Mouse (Mus musculus) myocyte (in vitro differentiated cells): ENCODE measurements around the gene Ptges3. TPM values are rescaled to one million over a fixed set of nuclear protein-coding genes. Genes with fewer than 3 reads are reported as not detected.

Experiments
- H3K27me3 ChIP-seq: one replicate; pipeline ENCODE4 v1.6.1; 2011; ENCODE audit not compliant: control insufficient read depth, insufficient read depth, insufficient read length
- H3K36me3 ChIP-seq: one replicate; pipeline ENCODE4 v1.6.1; 2011; ENCODE audit not compliant: control insufficient read depth, insufficient read depth
- H3K4me2 ChIP-seq: one replicate; pipeline ENCODE4 v1.6.1; 2011; ENCODE audit warnings: low read depth, control low read depth
- H3K4me3 ChIP-seq: one replicate; pipeline ENCODE4 v1.5.1; 2011; ENCODE audit warnings: mild to moderate bottlenecking, control low read depth, moderate library complexity
- H3K79me2 ChIP-seq: one replicate; pipeline ENCODE4 v1.6.1; 2011; ENCODE audit not compliant: control insufficient read depth, insufficient read depth
- H3ac ChIP-seq: one replicate; pipeline ENCODE4 v1.6.1; 2011; ENCODE audit not compliant: control insufficient read depth, insufficient read length
- CEBPB ChIP-seq: IDR thresholded peaks from 2 replicates; pipeline ENCODE4 v1.6.1; 2011; ENCODE audit warnings: mild to moderate bottlenecking, moderate library complexity; ENCODE audit not compliant: poor library complexity, insufficient read depth, severe bottlenecking
- E2F4 ChIP-seq: IDR thresholded peaks from one replicate; pipeline ENCODE4 v1.6.1; 2011; ENCODE audit warnings: mild to moderate bottlenecking, control low read depth, moderate library complexity; ENCODE audit not compliant: insufficient read depth
- MAX ChIP-seq: IDR thresholded peaks from one replicate; pipeline ENCODE4 v1.6.1; 2011; ENCODE audit warnings: low read depth, mild to moderate bottlenecking, control low read depth
- MYOD1 ChIP-seq, 3 experiments: IDR thresholded peaks; one replicate each; pipeline ENCODE4 v1.6.1; 2011; ENCODE audit warnings: control low read depth in 2 of 3, low read depth in 2 of 3, mild to moderate bottlenecking in 2 of 3, moderate library complexity in 1 of 3; ENCODE audit not compliant: insufficient read length in 2 of 3, control insufficient read depth in 1 of 3
- MYOG ChIP-seq, 3 experiments: IDR thresholded peaks; one replicate each; pipeline ENCODE4 v1.6.1; 2011; ENCODE audit warnings: control low read depth in 2 of 3, low read depth in 2 of 3, mild to moderate bottlenecking in 2 of 3; ENCODE audit not compliant: insufficient read length in 2 of 3, control insufficient read depth in 1 of 3, insufficient read depth in 1 of 3
- POLR2A ChIP-seq: IDR thresholded peaks from one replicate; pipeline ENCODE4 v1.6.1; 2011; ENCODE audit warnings: low read depth, mild to moderate bottlenecking, control low read depth, moderate library complexity; ENCODE audit not compliant: insufficient read length
- POLR2AphosphoS2 ChIP-seq: IDR thresholded peaks from one replicate; pipeline ENCODE4 v1.6.1; 2011; ENCODE audit warnings: low read depth, control low read depth; ENCODE audit not compliant: insufficient read length
- REST ChIP-seq: IDR thresholded peaks from one replicate; pipeline ENCODE4 v1.6.1; 2011; ENCODE audit warnings: mild to moderate bottlenecking, control low read depth, moderate library complexity; ENCODE audit not compliant: insufficient read depth, insufficient read length
- SRF ChIP-seq: IDR thresholded peaks from one replicate; pipeline ENCODE4 v1.6.1; 2011; ENCODE audit warnings: low read depth; ENCODE audit not compliant: control insufficient read depth, insufficient read length
- TCF12 ChIP-seq: IDR thresholded peaks from one replicate; pipeline ENCODE4 v1.6.1; 2011; ENCODE audit warnings: mild to moderate bottlenecking, control low read depth; ENCODE audit not compliant: poor library complexity, insufficient read depth, severe bottlenecking
- TCF3 ChIP-seq: IDR thresholded peaks from one replicate; pipeline ENCODE4 v1.6.1; 2011; ENCODE audit warnings: low read depth, control low read depth; ENCODE audit not compliant: insufficient read length
- USF1 ChIP-seq: IDR thresholded peaks from one replicate; pipeline ENCODE4 v1.6.1; 2011; ENCODE audit warnings: low read depth, mild to moderate bottlenecking, control low read depth, moderate library complexity
- polyA plus RNA-seq: library from polyadenylated mRNA; unstranded; fragments of >200 nt; fragmentation: generic; extraction: Trizol; gene quantifications from one replicate; pipeline ENCODE4 v1.2.1, GENCODE M21; 2012; ENCODE audit warnings: missing spikeins

Ptges3 gene
- polyA plus RNA-seq, 1 experiment: 84.3 TPM

DNA sequence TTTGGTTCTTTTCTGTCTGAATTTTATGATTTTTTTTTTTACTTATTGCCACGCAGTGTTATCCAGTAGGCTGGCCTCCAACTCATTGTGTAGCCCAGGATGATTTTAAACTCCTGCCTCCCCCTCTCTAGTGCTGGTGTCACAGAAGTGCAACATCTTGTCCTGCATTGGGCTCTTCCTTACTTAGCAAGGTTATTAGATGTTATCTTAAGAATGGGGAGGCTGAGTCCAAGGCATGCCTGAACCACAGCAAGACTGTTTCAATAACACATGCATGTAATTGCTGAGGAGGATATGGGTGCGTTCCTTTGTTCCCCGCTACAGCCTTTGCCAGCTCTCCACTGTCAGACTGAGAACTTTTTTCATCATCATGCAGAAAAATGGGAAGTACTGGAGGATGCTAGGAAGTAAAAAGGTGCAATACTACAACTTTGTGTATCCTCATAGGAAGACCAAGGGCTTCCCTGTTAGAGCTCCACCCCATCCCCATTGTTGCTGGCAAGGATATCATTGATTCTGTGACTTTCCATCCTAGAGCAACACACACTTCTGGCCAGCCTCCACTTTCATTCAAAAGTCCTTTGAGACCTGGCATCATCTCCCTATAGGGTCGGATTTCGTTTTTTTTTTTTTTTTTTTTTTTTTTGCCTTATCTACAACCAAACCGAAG lies 23.2 kb downstream of the Ptges3 start:
- Histone ChIP-seq H3ac (no peak overlapping the region), H3K27me3 (no peaks in the 10 kb centered on the region), H3K4me3 (peak overlapping the region; percentile 99), H3K79me2 (peaks cover 44% of the 10 kb centered on the region), H3K36me3 (peaks cover 34% of the 10 kb centered on the region), H3K4me2 (peak overlapping the region; percentile 75)
- TF ChIP-seq POLR2A: no peak
- no peak for TF ChIP-seq TCF12
- TF ChIP-seq USF1: no peak

DNA sequence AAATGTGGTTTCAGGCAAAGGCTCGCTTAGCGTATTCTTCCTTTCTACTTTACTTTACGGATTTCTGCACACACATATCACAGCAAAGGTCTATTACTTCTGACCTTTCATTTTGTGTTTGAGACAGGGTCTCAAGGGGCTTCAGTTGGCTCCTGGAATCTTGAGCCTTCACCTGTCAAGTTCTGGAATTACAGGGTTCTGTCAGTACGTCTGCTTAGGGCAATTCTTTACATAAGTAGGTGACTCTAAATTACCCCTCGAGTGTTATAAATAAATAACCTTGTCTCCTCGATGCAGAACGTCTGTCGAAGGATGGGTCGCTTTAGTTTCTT lies 23.7 kb downstream of the Ptges3 start:
- peak overlapping the region; percentile 99 for H3K4me3 ChIP-seq
- H3K27me3 ChIP-seq: no peaks in the 10 kb centered on the region
- TF ChIP-seq TCF12 (no peak), MAX (no peak), SRF (no peak), TCF3 (no peak), USF1 (no peak), MYOD1 (IDR thresholded peaks at IDR 0.05; ENCODE audit: control insufficient read depth in 1 of 3, insufficient read length in 2 of 3, low read depth in 2 of 3) (no peak)
- H3K79me2 ChIP-seq: peaks cover 44% of the 10 kb centered on the region
- H3ac ChIP-seq: no peak overlapping the region
- H3K36me3 ChIP-seq: peaks cover 33% of the 10 kb centered on the region
- H3K4me2 ChIP-seq: peak overlapping the region; percentile 75

DNA sequence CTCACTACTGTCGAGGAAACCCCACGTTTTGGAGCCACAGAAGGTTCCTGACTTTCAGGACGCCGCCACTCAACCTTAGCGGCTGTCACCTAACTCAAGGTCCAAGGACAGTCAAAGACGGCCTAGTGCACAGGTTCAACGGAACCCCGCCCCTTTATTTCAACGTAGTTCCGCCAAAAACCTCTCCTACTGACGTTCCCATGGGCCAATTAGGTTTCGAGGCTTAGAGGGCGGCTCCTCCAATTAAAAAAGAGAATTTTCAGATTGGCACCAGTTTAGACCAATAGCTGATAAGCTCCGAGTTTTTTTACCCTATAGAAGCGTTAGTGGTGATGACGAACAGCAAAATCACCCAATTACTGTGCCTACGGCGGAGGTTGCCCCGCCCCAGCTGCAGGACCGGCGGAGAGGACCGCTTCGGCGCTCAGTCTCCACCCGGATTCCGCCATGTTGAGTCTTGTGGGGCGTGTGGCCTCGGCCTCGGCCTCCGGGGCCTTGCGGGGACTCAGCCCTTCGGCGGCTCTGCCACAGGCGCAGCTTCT lies 24.2 kb downstream of the Ptges3 start, which contains the start of gene Atp5b:
TSS of gene Atp5b (plus strand) at position 394 of the 542 bp plus-strand sequence.
- H3K4me3 ChIP-seq: peak within 1 kb of the TSS; percentile 99
- H3K79me2 ChIP-seq: peaks cover 48% of the 10 kb centered on the region
- H3K4me2 ChIP-seq: peak within 1 kb of the TSS; percentile 96
- H3K36me3 ChIP-seq: peaks cover 31% of the 10 kb centered on the region
- TF ChIP-seq TCF3: no peak
- no peak for TF ChIP-seq MAX
- TF ChIP-seq REST: peak; percentile 26
- peak in 1 of 3 experiments; percentile 38 for TF ChIP-seq MYOG (IDR thresholded peaks at IDR 0.05; ENCODE audit: control insufficient read depth in 1 of 3, insufficient read depth in 1 of 3, insufficient read length in 2 of 3, low read depth in 2 of 3)
- TF ChIP-seq MYOD1 (IDR thresholded peaks at IDR 0.05; ENCODE audit: control insufficient read depth in 1 of 3, insufficient read length in 2 of 3, low read depth in 2 of 3): peak in 1 of 3 experiments; percentile 20
- TF ChIP-seq POLR2AphosphoS2: peak; percentile 97
- TF ChIP-seq SRF: no peak
- no peak for TF ChIP-seq USF1
- TF ChIP-seq CEBPB: no peak
- no peak for TF ChIP-seq E2F4
- TF ChIP-seq TCF12: no peak
- TF ChIP-seq POLR2A: peak; percentile 90
- H3K27me3 ChIP-seq: no peaks in the 10 kb centered on the region
- H3ac ChIP-seq: peak within 1 kb of the TSS; percentile 60

DNA sequence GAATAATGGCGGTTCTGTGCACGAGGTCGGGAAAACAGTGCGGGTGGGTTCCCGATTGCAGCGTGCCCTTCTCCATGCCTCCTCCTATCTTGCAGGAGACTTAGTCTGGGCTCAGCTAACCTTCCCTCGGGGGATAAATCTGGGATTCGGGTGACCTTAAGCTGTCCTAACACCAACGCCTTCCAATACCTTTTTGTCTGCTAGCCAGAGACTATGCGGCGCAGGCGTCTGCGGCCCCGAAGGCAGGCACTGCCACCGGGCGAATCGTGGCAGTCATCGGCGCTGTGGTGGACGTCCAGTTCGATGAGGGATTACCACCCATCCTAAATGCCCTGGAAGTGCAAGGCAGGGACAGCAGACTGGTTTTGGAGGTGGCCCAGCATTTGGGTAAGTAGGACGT lies 24.9 kb downstream of the Ptges3 start:
- no peaks in the 10 kb centered on the region for H3K27me3 ChIP-seq
- peak overlapping the region; percentile 96 for H3K4me2 ChIP-seq
- peak overlapping the region; percentile 99 for H3K4me3 ChIP-seq
- peaks cover 48% of the 10 kb centered on the region for H3K79me2 ChIP-seq
- peak overlapping the region; percentile 60 for H3ac ChIP-seq
- TF ChIP-seq TCF12 (no peak), USF1 (no peak), POLR2A (peak; percentile 25)
- peaks cover 36% of the 10 kb centered on the region for H3K36me3 ChIP-seq

DNA sequence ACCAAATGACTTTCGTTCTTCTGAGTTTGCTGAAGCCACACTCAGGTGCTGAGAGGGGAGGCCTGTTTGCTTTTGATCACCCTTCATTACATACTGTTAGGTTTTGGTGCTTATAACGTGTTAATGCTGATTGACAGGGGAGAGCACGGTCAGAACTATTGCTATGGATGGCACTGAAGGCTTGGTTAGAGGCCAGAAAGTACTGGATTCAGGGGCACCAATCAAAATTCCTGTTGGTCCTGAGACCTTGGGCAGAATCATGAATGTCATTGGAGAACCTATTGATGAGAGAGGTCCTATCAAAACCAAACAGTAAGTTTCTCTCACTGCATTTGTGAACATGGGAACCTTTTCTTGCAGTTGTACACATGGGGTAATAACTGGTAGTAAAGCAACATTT lies 25.4 kb downstream of the Ptges3 start:
- Histone ChIP-seq H3K27me3 (no peaks in the 10 kb centered on the region), H3K4me3 (peak overlapping the region; percentile 99), H3K79me2 (peaks cover 48% of the 10 kb centered on the region), H3ac (peak overlapping the region; percentile 60), H3K4me2 (peak overlapping the region; percentile 96), H3K36me3 (peaks cover 41% of the 10 kb centered on the region)
- TF ChIP-seq POLR2A: peak; percentile 3
- TF ChIP-seq REST: no peak
- TF ChIP-seq TCF3: no peak
- no peak for TF ChIP-seq CEBPB
- TF ChIP-seq MAX: no peak
- no peak for TF ChIP-seq MYOD1 (IDR thresholded peaks at IDR 0.05; ENCODE audit: control insufficient read depth in 1 of 3, insufficient read length in 2 of 3, low read depth in 2 of 3)
- no peak for TF ChIP-seq MYOG (IDR thresholded peaks at IDR 0.05; ENCODE audit: control insufficient read depth in 1 of 3, insufficient read depth in 1 of 3, insufficient read length in 2 of 3, low read depth in 2 of 3)
